Mouse (Mus musculus) erythroblast, adult 5-6 weeks (primary cell): ENCODE data around the gene Emid1. TPM values are rescaled to one million over a fixed set of nuclear protein-coding genes. Genes with fewer than 3 reads are reported as not detected.

ENCODE experiments used
- ATAC-seq: replicated peaks from 2 replicates; pipeline ENCODE4 v1.8.0; 2016; ENCODE audit warnings: moderate number of reproducible peaks, mild to moderate bottlenecking, moderate TSS enrichment, inconsistent platforms; ENCODE audit not compliant: poor library complexity, low FRiP score, severe bottlenecking
- total RNA-seq, 2 experiments: library from RNA; stranded (forward) in 1 of 2; stranded (reverse) in 1 of 2; fragments of 150-400 nt in 1 of 2; fragments of 200-764, 138-1000 nt in 1 of 2; gene quantifications; 2 replicates each; pipeline versions ENCODE4 v1.2.3 to v1.2.4; 2015 to 2017; ENCODE audit warnings: low replicate concordance in 2 of 2

The Emid1 gene
- total RNA-seq, 2 experiments from 2014 or later, result 0.26 TPM; not detected in 1

DNA sequence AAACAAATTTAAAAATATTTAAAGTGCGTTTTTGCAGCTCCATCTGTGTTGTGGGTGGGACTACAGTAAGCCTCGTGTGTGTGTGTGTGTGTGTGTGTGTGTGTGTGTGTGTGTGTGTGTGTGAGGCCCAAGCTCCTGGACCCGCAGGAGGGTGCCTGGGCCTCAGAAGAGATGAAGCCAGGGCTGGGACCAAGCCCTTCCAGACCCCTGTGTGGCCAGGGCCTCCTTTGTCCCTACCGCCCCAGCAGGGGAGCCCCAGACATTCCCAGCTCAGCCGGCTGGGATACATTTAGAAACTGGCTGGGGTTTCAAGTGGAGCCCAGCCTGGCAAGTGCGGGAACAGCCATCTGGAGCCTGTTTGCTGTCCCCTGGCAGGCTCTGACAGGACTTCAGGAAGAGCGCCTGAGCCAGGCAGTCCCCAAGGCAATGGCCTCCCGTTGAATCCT, 13.4 kb upstream of the Emid1 start:
- ATAC-seq, result no peak

DNA sequence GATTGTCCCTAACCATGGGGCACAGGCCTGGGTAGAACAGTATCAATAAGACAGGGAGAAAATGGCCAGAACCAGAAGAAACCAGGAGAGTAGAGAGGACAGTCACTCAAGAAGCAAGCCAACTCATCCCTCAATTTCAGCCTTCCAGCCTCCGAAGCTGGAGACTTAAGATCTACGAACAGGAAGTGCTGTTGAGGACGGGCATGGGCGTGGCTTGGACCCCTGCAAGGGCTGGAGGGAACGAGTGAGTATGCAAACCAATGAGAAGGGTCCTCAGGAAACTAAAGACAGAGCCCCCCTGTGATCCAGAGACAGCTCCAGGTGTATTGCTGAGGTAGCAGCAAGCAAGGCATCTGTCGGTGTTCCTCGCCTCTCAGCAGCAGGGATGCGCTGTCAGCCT, 12.3 kb upstream of the Emid1 start:
- ATAC-seq, result no peak

DNA sequence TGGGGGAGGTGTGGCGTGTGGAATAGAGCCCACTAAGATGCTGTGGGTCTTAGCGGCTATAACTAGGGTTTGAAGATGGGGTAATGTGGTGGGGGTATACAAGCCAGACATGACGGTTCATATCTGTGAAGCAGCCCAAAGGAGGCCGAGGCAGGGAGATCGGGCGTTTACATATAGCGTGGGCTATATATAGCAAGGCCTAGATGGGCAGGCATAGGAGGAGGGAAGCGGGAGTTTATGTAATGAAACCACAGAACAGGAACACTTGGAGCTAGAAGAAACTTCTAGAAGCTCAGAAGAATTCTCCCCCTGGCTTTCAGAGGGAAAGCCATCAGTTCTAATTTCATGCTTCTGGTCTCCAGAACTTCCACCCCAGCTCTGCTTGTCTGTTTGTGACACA, 11.4 kb upstream of the Emid1 start:
- no peak for ATAC-seq

DNA sequence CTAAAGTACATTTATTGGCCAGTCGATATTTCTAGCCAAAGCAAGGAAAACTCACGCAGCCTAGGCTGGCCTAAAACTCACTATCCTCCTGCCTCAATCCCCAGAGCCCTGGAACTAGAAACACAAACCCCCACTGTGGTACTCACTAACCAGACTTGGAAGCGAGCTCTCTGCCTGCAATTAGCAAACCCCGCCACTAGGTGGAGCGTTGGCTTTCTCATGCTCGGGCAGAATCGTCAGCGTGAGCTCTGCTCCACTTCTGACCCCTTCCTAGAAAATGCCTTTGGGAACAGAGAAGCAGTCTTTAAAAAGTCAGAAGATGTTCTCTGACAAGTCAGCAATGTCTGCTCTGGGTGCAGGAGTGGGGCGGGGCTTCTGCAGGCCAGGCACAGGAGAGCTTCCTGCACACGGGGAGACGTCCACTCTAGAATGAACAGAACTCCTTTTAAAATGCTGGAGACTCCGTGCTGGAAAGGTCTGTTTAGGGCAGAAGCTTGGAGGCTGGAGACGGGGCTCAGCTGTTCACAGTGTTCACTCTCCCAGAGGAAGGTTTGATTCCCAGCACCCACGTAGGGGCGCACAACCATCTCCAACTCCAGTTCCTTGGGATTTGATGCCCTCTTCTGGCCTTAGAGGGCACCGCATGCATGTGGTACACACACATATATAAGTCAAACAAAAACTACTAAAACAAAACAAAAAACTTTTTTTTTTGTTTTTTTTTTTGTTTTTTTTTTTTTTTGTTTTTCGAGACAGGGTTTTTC, 8.8 kb upstream of the Emid1 start:
- ATAC-seq, result peak; percentile 70; the same call in 1 of the 2 replicates

DNA sequence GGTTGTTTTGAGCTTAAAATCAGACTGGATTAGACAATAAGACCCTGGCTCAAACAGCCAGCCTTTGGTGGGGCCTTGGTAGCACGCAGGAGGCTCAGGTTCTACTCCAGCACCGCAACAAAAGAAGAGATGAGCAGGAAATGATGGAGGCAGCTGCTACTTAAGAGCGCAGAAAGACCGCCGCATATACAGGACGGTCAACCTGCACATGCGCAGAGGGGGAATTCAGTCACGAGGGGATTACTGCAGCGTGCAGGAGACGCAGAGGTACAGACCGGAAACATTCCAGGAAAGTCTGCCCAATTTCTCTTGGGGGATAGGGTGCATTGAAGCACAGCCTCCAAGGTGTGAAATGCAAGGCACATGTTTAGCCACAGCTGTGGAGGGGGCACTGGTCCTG, 6.0 kb upstream of the Emid1 start:
- no peak for ATAC-seq

DNA sequence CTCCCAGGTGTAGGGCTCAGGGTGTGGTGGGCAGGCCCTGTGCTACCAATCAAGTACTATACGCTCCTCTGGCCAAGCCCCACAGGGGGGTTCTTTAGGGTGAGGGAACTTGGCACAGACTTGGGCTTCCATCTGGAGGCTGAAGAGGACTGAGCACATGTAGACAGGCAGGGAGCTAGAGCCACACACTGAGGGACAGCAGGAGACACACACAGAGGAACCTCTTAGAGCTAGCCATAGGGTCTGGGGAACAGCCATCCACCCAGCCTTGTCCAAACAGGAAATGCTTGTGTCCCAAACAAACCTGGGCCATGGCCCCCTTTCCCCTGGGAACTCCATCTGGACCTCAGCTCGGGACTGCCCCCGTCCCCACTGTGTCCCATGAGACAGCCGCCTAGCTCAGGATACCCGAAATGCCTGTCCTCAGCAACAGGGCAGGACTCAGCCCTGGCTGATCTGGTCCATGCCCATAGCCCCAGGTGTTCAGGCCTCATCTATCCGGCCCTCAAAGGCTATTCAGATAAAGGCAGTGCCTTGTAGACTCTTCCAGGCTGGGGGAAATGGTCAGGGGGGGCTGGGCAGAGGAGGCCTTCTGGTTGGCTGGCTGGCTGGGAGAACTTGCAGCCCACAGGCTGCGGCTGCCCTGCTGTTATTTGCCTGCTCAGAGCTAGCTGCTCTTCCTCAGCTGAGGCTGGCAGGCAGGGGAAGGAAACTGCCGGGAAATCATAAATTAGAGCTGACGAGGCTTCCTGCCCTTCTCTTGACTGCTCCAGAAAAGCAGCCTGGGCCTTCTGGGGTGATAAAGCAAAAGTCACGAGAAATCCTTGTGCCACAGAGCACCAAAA, 3.1 kb upstream of the Emid1 start:
- ATAC-seq, result no peak

DNA sequence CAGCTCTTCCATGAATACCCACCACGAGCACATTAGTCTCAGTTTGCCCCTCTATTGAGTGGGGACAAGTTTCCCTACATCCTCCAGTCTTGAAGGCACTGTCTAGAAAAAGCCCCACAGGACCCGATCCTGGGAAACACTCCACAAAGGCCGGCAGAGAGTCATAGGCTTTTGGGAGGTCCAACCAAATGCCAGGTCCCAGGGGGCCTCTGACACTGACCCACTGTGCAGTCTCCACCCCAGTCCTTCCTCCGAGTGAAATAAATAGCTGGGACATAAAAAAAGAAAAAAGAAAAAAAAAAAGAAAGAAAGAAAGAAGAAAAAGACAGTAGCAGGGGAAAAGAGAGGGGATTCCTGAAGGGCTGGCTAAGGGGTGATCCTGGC, 818 bp downstream of the Emid1 start:
- no peak for ATAC-seq

DNA sequence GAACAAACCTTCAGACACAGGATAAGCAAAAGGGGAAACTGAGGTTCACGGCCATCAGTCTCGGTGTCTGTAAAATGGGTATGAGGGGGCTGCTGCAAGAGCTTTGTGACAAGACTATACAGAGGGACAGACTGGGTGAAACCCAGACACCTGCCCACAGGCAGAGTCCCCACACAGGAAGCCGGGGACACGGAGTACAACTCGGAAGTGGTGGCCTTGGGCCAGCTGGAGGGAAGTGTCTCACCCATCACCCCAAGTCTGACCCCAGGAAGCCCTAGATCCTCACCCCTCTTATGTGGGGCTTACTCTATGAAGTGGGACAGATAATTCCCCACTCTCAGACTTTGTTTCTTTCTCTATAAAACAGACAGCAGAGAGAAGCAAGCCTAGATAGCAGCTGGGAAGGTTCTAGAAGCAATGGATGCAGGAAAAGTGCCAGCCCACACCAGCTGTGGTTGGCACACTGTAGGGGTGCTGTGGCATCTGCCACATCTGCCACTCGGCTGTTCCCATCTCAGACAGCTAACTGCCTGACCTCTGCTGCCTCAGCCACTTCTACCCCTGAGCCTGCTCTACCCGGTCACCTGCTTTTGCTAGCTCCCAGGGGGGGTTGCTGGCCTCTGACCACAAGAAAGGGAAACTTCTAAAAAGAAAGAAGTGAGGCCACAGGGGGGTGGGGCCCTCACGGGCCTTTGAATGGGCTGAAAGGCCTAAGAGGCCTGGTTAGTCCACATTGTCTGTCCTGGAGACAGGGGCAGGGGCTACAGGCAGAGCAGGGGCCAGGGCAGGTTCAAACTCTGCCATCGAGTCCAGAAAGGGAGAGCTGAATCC, 1.4 kb downstream of the Emid1 start:
- no peak for ATAC-seq

DNA sequence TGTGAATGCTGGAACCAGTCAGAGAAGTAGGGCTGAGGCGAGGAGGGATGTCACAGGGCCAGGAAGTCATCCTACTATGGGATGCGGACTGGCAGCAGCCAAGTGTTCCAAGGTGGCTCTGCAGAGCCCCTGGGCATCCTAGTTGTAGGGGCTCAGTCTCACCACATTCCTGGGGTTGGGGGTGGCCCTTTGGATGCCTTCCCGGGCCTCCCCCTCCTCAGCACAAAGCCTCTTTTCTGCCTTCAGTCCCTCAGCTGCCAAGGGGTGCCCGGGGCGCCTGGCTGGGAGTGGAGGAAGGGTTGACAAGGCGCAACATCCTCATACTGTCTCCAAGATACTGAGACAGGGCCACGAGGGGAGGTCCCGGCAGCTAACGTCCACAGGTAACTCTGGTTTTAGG, 2.1 kb downstream of the Emid1 start:
- no peak for ATAC-seq

DNA sequence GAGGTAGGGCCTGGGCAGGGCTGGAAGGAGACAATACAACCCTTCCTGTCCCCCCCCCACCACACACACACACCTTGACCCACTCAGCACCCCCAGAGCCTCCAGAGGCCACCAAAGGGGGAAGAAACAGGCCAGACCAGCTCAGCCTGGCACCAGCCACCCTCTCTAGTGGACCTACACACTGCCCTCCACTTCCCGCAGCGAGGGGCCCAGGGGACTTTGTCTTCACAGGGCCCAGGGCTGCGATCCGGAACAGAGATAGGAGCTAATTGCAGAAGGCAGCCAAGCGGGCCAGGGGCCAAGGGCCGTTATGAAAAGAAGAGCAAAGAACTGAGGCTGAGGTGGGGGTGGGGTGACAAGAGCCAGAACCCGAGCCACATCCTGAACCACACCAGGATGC, 2.8 kb downstream of the Emid1 start:
- ATAC-seq, result no peak

DNA sequence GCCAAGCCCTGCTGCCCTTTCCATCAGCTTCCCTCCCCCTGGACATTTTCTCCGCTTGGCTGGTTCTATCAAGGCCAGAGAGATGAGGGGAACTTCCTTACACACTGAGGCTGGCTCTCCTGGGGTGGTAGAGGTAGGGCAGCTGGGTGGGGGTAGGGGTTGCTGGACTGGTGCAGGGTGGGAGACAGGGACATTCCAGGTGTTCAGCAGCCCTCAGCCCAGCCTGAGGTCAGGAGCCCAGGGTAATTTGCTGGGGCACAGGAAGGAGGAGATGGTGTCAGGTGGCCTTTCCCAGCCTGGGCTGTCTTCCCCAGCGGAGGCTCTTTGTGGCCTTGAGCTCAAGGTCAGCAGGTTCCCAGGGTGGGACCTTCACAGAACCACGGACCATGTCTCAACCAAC, 6.5 kb downstream of the Emid1 start:
- no peak for ATAC-seq

DNA sequence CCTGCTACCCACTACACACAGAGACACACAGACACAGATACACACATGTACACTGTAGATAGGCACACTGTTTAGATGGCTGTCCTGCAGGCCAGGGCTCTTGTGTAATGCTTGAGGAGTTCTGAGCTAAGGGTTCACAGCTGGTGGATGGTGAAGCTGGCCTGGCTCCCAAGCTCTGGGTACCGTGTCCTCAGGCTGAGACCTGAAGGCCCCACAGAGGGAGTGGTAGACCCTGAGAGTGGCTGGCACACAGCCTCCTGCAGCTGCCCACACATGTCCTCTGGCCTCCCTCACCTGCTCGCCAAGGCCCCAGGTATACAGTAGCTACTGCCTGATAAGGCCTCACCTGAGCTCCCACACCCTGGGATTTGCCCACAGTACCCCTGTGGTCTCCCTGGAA, 10.1 kb downstream of the Emid1 start:
- no peak for ATAC-seq

DNA sequence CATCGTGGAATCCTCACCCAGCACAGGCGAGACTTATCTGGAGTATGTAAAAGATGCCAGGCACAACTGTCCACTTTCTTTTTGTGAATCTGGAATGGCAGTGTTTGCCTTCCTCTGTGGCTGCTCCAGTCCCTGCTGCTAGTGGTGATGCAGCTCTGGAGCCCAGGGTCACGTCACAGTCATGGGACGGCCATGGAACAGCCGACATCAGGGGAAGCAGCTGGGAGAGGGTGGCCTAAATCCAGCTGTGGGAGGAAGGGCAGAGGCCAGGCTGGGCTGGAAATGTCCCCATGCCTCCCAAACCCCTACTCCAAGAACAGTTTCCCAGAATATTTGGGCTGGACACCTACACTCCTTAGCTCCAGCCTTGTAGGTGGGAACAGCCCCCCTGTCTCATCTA, 10.8 kb downstream of the Emid1 start:
- no peak for ATAC-seq

DNA sequence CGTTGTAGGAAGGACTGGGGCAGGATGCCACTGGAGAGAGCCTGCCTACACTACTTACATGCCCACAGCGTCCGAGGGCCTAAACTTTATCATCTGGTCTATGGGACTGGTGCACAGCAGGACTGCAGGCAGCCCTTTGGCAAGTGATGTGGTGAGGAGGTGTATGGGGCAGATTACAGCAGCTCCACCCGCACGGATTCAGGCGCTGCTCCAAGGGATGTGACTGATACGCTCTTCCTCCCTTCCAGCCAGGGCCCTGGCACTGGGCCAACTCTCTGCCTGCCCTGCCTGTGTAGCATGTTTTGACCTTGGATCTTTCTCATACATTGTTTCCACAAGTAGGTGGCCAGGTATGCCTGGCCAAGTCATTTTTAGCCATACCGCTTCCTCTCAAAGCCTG, 11.4 kb downstream of the Emid1 start:
- ATAC-seq, result 0 out of 2 replicates have a peak, but pooled peaks have one; percentile 23

DNA sequence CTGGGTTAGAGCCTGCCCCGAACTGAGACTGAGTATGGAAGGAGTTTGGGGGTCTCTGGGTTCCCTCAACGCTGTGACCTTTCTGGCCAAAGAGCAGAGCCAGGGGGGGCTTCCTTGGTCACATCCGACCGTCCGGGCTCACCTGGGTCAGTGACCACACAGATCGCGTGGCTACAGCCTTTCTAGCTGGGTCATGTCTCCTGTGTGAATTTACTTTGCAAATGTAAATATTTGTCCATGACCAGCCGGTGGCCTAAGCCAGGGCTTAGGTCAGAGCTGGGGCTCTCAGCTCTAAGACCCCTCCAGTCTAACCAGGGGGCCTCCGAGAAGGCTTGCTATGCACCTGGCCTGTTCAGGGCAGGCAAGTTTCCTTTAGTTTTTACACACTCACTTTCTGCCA, 12.7 kb downstream of the Emid1 start:
- no peak for ATAC-seq

DNA sequence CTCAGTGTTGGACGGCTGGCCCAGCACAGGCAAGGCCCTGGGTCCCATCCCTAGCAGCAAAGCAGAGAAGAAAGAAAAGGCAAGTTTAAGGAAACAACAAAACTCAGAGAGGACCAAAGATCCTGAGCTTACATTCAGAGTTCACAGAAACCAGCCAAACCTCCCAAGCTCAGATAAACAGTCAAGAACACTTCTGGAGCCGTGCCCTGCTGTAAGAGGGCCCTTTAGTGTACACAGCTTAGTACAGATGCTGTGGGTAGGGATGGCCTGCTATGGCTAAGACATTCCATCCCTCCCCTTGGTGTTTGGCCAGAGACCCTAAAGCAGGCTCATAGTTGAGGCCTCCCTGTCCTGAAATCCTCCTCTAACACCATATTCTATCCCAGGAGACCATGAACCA, 13.4 kb downstream of the Emid1 start:
- ATAC-seq, result no peak

DNA sequence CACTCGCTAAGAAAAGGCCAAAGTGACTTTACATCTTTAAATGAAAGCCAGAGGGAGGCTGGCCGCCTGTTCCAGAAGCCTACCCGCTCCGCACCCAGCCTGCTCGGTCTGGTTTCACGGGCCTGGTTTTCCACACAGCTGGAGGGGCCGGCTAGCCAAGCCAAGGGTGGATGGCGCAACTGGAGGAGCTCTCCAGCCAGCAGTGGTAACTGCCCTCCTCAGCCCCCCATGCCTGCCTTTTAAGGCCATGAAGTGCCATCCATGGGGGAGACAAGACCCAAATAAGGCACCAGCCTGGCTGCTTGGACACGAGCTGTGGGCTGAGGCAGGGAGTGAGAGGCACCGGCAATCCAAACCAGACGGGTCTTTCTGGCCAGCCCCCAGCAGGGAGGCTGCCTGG, 16.1 kb downstream of the Emid1 start:
- no peak for ATAC-seq

DNA sequence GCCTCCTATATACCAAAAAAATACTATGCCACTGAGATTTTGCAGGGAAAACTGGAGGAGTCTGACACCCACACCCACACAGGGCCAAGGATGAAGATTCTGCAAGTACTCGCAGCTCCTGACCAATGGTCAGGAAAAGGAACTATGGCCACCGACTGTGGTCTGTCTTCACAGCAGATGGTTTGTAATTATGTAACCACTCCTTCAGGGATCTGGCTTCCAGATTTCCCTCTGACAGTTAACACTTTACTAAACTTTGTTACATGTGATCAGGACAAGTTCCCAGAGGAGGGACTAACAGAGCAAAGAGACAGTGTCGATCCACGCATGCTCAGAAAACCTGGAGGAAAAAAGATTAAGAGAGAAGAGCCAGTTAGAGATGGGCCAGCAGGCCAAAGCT, 19.3 kb downstream of the Emid1 start:
- no peak for ATAC-seq

DNA sequence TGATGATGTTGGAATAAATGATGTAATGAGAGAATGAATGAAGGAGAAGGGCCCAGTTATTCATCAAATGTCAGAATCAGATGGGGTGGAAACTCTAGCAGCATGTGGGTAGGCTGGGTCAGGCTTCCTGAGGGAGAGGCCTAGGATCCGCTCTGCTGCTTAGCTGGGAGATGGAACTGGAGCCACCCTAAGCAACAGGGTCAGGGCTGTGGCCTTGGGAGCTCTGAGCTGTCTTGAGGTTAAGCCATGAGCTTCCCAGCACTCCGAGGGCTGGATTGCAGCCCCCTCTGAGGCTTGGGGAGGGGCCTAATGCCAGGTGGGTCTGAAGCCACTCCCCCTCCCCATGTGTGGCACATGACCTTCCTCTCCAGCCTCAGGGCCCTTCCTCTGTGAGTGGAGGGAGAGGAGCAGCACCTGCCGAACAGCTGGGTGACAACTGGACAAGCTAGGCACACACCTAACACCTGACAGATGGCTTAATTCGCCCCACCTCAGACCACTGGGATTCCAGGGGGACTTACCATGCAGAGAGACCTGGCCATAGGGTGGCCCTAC, 21.9 kb downstream of the Emid1 start:
- no peak for ATAC-seq

DNA sequence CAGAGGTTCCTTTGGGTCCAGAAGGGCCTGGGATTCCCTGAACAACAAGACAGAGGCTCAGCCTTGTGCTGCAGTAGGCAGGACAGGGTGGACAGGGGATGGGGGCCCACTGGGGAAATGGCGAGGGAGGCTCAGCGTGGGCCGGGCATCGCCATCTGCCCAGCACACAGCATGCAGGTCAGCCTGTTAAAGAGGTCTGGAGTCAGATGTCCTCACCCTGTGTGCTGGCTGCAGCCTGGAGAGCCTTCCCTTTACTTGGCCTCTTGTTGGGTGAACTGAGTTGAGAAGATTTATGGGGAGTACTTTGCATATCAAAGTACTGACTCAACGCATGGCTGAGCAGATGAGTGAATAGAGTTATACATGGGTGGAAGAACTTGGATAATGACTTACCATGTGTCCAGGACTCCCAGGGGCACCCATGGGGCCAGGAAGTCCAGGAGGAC, 23.0 kb downstream of the Emid1 start:
- ATAC-seq, result no peak
